Mouse (Mus musculus) layer of hippocampus, adult 11-12 months (tissue): ENCODE data around the gene Gm5089.

ENCODE experiments used
- DNase-seq: peaks from one replicate; pipeline ENCODE4 v3.0.0; 2022; ENCODE audit warnings: low spot score

The Gm5089 gene

DNA sequence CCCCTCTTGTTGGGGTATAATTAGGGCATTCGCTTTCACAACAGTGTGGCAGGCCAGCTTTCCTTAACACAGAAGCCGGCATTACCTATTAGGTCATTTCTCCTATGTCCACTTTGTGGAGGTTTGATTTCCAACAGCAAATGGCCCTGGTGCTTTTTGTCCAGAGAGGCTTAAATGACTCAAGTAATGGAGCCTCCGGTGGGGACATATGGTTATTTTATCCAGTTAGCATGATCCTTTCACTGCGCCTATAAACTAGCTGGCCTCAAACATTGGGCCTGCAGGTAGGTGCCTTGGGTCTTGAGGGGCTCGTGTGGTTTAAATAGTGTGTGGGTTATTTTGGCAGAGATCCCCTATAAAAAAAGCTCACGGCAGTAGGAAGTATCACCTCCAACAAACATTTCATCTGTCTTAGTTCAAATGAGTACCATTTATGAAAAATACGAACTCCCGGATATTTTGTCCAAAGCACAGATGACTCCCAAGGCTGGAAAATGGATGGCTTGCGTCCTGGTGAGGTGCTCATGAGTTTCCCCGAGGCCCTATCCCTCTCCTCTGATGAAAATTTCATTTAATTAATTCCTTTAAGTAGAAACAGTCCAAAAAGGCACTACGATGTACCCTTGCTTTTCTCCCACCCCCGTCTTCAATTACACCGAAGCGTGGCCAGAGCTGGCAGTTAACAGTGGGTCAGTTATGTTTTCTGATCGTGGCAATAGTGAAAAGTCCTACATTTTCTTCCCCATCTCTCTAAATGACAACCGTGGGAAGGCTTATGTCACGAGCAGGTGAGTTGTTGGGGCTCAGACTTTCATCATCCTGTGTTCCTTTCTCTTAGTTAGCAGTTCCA lies 64.4 kb downstream of the Gm5089 start:
- DNase-seq, result no peak

DNA sequence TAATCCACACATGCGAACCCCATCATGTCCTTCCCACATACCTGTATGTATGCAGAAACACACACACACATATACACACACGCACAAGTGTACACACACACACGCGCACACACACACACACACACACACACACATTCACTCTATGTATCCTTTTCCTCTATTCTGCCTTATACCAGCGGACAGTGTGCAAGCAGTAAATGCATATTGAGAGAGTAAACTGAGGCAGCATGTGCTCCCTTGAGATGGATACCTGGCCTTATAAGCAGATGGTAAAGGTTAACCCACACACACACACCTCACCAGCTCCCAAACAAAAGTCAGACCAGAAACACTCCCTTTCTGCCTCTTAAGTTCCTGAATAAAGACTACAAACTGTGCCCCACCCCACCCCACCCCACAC lies 65.2 kb downstream of the Gm5089 start:
- no peak for DNase-seq

DNA sequence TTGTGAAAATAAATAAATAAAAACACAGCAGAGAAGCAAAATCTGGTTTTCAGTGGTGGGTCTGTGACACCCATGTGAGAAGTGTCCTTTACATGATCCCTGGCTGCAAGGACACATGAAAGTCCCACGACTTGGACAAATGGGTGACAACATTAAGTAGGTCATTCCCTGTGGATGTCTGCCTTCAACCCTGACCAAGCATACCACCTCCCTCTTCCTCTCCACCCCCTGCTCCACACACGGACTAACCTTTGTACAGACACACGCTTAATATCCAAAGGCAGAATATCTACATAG lies 65.7 kb downstream of the Gm5089 start:
- DNase-seq, result no peak
